Mouse (Mus musculus) megakaryocyte-erythroid progenitor cell, adult 5-6 weeks (primary cell): ENCODE data around the gene Nr1d1. TPM values are rescaled to one million over a fixed set of nuclear protein-coding genes. Genes with fewer than 3 reads are reported as not detected.

Experiments
- ATAC-seq: replicated peaks from 2 replicates; pipeline ENCODE4 v1.8.0; 2016; ENCODE audit warnings: mild to moderate bottlenecking, inconsistent platforms; ENCODE audit not compliant: severe bottlenecking, poor library complexity, low FRiP score, low TSS enrichment
- total RNA-seq, 2 experiments: library from RNA; stranded (forward) in 1 of 2; stranded (reverse) in 1 of 2; fragments of 200-1000, 215-1000 nt in 1 of 2; fragments of >200 nt in 1 of 2; fragmentation: Nextera tagmentation in 1 of 2; gene quantifications; 2 replicates each; pipeline ENCODE4 v1.2.3; 2014 to 2017

Nr1d1 gene
- total RNA-seq (2014; fragmentation: Nextera tagmentation) (4.1 and 8.0 TPM in 2 replicates), total RNA-seq (2017) (0.34 and 1.3 TPM in 2 replicates)

- ATAC-seq, result no peak
These were observed at the start of gene Nr1d1 for GRCm38 (mm10) chr11:98774582-98775347. TSS of gene Nr1d1 (minus strand) at chr11:98775333.

DNA sequence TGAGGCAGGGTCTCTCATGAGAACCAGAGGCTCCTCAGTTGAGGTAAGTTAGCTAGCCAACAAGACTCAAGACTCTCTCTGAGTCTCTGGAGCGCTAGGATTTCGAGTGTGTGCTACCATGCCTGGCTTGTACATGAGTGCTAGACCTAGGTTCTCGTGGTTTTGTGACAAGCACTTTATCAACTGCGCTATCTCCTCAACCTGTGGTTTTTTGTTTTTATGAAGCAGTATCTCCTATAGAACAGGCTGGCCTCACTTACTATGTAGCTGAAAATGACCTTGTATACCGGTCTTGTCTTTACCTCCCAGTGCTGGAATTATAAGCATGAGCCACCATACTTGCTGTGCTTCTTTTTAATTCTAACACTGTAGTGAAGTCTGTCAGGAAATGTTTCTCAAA lies 45.8 kb upstream of the Nr1d1 start:
- peak; percentile 85 for ATAC-seq

- ATAC-seq, result no peak
These were observed 41.6 kb upstream of the Nr1d1 start for GRCm38 (mm10) chr11:98816706-98817239.

- no peak for ATAC-seq
These were observed 35.6 kb upstream of the Nr1d1 start for GRCm38 (mm10) chr11:98810686-98811085.

- peak; percentile 98 for ATAC-seq
These were observed 34.5 kb upstream of the Nr1d1 start for GRCm38 (mm10) chr11:98809457-98810290.

GRCm38 (mm10) chr11:98808417-98808816 lies 33.3 kb upstream of the Nr1d1 start:
- no peak for ATAC-seq

GRCm38 (mm10) chr11:98804605-98805004 lies 29.5 kb upstream of the Nr1d1 start, which contains the start of gene Casc3:
TSS of gene Casc3 (plus strand) at chr11:98804905.
- no peak for ATAC-seq

- ATAC-seq, result no peak
These were observed 22.8 kb upstream of the Nr1d1 start for GRCm38 (mm10) chr11:98797909-98798308.

- ATAC-seq, result no peak
These were observed 22.2 kb upstream of the Nr1d1 start for GRCm38 (mm10) chr11:98797306-98797705.

GRCm38 (mm10) chr11:98796515-98797216 lies 21.5 kb upstream of the Nr1d1 start:
- 0 out of 2 replicates have a peak, but pooled peaks have one; percentile 10 for ATAC-seq

GRCm38 (mm10) chr11:98795714-98796514 lies 20.8 kb upstream of the Nr1d1 start:
- ATAC-seq, result peak; percentile 8; the same call in 1 of the 2 replicates

GRCm38 (mm10) chr11:98795015-98795713 lies 20.0 kb upstream of the Nr1d1 start, which contains the start of gene Msl1:
TSS of gene Msl1 (plus strand) at chr11:98795516.
- ATAC-seq, result peak; percentile 38

GRCm38 (mm10) chr11:98794469-98795014 lies 19.4 kb upstream of the Nr1d1 start:
- ATAC-seq, result peak; percentile 51

DNA sequence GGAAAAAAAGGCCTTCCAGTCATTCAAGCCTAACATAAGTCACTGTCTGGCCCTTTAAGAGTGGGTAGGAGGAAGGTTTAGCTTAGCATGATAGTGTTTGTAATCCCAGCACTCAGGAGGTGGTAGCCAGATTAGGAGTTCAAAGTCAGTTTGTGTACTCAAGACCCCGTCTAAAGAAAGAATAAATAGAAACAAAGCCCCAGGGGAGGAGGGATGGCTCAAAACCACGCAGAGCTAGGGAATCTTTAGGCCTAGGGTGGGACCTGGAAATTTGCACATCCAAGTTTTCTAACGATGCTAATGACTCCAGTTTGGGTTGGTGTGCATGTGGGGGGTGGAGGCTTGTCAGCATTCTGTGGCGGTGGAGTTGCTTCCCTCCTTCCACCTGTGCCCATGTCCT lies 16.9 kb upstream of the Nr1d1 start:
- no peak for ATAC-seq

DNA sequence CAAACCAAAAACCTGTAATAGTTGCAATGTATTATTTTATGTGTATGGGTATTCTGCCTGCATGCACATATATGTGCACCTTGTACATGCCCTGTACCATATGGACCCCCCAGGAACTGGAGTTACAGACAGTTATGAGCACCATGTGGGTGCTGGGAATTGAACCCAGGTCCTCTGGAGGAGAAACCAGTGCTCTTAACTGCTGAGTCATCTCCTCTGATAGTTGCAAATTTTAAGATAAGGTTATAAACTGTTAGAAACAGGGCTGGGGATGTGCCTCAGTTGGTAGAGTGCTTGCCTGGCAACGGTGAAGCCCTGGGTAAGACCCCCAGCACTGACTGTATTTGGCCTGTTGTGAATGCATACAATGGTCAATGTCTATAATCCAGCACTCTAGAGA lies 16.3 kb upstream of the Nr1d1 start:
- no peak for ATAC-seq

- ATAC-seq, result no peak
These were observed 15.6 kb upstream of the Nr1d1 start for GRCm38 (mm10) chr11:98790631-98791205.

DNA sequence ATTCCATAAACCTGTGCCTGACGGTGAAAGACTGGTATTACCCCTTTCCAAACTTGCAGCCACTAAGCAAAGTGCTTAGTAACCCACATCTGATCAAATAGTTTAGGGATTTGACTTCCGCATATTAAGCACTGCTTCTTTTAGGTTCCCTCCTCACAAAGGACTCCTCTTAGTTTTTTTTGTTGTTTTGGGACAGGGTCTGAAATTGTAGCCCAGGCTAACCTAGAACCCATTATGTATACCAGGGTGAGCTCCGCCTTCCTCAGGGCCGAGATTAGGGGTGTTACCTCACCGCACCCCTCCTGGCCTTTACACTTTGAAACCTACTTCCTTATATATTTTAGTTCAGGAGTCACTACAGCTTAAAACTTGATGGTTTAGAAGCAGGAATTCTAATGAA lies 14.7 kb upstream of the Nr1d1 start:
- no peak for ATAC-seq
